Mouse (Mus musculus) hindbrain, embryonic 12.5 days (tissue): ENCODE data around the gene Calcrl. TPM values are rescaled to one million over a fixed set of nuclear protein-coding genes. Genes with fewer than 3 reads are reported as not detected.

Source experiments
- ATAC-seq: fragments of 200-750 bp; cut with Nextera tagmentation; 2 replicates; pipeline ENCODE4 v1.8.0; 2017; ENCODE audit warnings: moderate TSS enrichment; ENCODE audit not compliant: low FRiP score
- H3K27ac ChIP-seq: fragments of 300-500 bp; sonication (generic); 2 replicates; pipeline ENCODE4 v1.5.1; 2016; ENCODE audit warnings: mild to moderate bottlenecking
- H3K27me3 ChIP-seq: fragments of 300-500 bp; sonication (generic); 2 replicates; pipeline ENCODE4 v1.6.1; 2016; ENCODE audit warnings: mild to moderate bottlenecking
- H3K36me3 ChIP-seq: fragments of 300-500 bp; sonication (generic); 2 replicates; pipeline ENCODE4 v1.6.1; 2016; ENCODE audit warnings: mild to moderate bottlenecking
- H3K4me1 ChIP-seq: fragments of 300-500 bp; sonication (generic); 2 replicates; pipeline ENCODE4 v1.6.1; 2016
- H3K4me2 ChIP-seq: fragments of 300-500 bp; sonication (generic); replicated peaks from 2 replicates; pipeline ENCODE4 v1.6.1; 2016; ENCODE audit warnings: mild to moderate bottlenecking
- H3K4me3 ChIP-seq: fragments of 300-500 bp; sonication (generic); 2 replicates; pipeline ENCODE4 v1.5.1; 2016; ENCODE audit warnings: mild to moderate bottlenecking
- H3K9ac ChIP-seq: fragments of 300-500 bp; sonication (generic); 2 replicates; pipeline ENCODE4 v1.6.1; 2016; ENCODE audit warnings: mild to moderate bottlenecking, moderate library complexity
- H3K9me3 ChIP-seq: fragments of 300-500 bp; sonication (generic); replicated peaks from 2 replicates; pipeline ENCODE4 v1.6.1; 2016; ENCODE audit warnings: mild to moderate bottlenecking
- WGBS: fragments of 180-500 bp; shearing (Covaris S2); methylation state at CpG from one replicate; pipeline ENCODE4 v1.1.7; 2016; 5-methylcytosine and 5-hydroxymethylcytosine counted together
- polyA plus RNA-seq: library from polyadenylated mRNA; unstranded; fragments of >200 nt; fragmentation: Nextera tagmentation; extraction: Ambion mirVana; gene quantifications from 2 replicates; pipeline ENCODE4 v1.2.1, GENCODE M21; 2016

The Calcrl gene
- polyA plus RNA-seq, 1 experiment from 2014 or later, result 15.4 TPM

GRCm38 (mm10) chr2:84288940-84289557 is 136.2 kb downstream of the Calcrl start:
- H3K36me3 ChIP-seq, result no peaks in the 10 kb centered on the region
- H3K9me3 ChIP-seq, result no peaks in the 10 kb centered on the region
- no peak overlapping the region for H3K9ac ChIP-seq
- no peak overlapping the region for H3K4me2 ChIP-seq
- ATAC-seq, result 0 out of 2 replicates have a peak, but pooled peaks have one; percentile 43
- H3K27me3 ChIP-seq, result no peaks in the 10 kb centered on the region
- WGBS, result 70% methylated on average over 7 of the region's 7 CpGs
- H3K4me3 ChIP-seq, result no peak overlapping the region
- no peaks in the 10 kb centered on the region for H3K4me1 ChIP-seq
- H3K27ac ChIP-seq, result no peak overlapping the region

Other genes starting within 250 kb of the Calcrl start
- gene Tfpi, start 51.4 kb upstream of the Calcrl start, polyA plus RNA-seq, result 18.7 and 25.7 TPM in 2 replicates
- 52.8 and 62.7 TPM in 2 replicates for gene Ctnnd1, start 225.4 kb upstream of the Calcrl start, polyA plus RNA-seq
- 0.32 and 0.48 TPM in 2 replicates for gene Btbd18, start 233.7 kb upstream of the Calcrl start, polyA plus RNA-seq
- 281 and 304 TPM in 2 replicates for gene Selenoh, start 245.4 kb upstream of the Calcrl start, polyA plus RNA-seq